Mouse (Mus musculus) erythroblast, embryonic 14.5 days (primary cell): ENCODE results near the gene Jkamp.

Experiments used
- GATA1 ChIP-seq: IDR thresholded peaks from 2 replicates; pipeline ENCODE4 v1.6.1; 2012; ENCODE audit warnings: low read length, inconsistent platforms, mixed read lengths
- TAL1 ChIP-seq: IDR thresholded peaks from 3 replicates; pipeline ENCODE4 v1.6.1; 2012; ENCODE audit warnings: low read length, inconsistent platforms, mixed read lengths

DNA sequence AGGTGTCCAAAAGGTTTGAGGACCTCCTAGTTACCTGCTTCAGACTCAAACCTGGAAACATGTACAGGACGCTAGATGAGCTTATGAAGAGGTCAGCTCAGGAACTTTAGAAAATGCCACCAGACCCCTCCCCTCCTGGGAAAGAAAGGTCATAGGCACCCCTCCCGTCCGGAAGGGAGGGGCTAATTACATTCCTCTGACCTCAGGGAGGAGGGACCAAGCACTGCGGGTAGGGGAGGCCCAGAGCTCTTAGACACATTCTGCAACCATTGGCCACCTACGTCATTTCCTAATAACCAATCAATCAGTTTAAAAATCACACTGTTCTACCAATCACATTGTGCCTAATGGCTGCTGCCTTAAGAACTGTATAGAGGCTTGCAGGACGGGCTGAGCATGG is 32.8 kb upstream of the Jkamp start:
- TF ChIP-seq GATA1 (no peak), TAL1 (no peak)
